Mouse (Mus musculus): ENCODE results near the gene Hnrnpa3. TPM values are rescaled to one million over a fixed set of nuclear protein-coding genes. Genes with fewer than 3 reads are reported as not detected.

The Hnrnpa3 gene
- polyA plus RNA-seq, 1 experiment from 2014 or later: 254 TPM

DNA sequence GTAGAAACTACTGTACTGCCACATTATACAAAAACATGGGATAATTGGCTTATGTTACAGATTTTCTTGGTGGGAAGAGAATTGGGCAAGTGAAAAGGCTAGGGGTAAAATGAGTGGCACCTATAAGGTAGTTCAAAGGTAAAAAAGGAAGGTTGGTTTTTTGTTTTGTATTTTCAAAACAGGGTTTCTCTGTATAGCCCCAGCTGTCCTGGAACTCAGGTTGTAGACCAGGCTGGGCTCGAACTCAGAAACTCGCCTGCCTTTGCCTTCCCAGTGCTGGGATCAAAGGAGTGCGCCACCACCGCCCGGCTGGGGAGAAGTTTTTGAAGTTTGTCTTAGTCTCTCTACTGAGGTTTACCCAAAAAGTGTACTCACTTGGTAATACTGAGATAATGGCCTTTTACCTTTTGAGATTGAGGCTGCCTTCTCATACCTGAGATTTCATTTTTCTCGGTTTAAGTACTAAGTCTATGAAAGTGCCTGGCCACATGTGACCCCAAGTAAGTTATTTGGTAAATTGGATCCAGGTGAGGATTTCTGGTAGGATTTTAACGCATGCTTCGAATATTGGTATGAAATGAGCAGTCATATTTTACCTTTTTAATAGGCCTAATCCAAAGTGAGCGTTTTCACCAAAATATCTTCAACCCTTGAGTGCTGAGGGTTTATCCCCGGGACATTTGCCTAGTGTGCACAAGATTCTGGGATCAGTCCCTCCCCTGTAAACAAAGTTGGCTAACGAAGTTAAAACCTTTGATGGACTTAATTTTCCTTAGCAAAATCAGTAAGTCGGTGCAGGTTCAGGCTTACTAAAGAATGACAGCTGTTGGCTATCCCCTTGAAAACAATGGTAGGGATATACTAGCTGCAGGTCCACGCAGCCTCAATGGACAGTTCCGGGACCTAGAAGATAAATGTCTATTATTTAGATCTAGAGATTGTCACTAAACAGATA is 10.7 kb downstream of the Hnrnpa3 start:
- 0 out of 2 replicates have a peak, but pooled peaks have one; percentile 23 for ATAC-seq

GRCm38 (mm10) chr2:75670446-75671336 is 11.6 kb downstream of the Hnrnpa3 start:
- Histone ChIP-seq H3K36me3 (ENCODE audit: control insufficient read depth, insufficient read depth, low read length) (no peaks in the 10 kb centered on the region), H3K4me2 (ENCODE audit: low read depth, low read length) (no peak overlapping the region), H3K4me3 (ENCODE audit: low read length) (no peak overlapping the region), H3K9me3 (ENCODE audit: control insufficient read depth, low read length) (no peaks in the 10 kb centered on the region), H3K27me3 (replicated peaks; ENCODE audit: control insufficient read depth, insufficient read depth, low read length) (no peaks in the 10 kb centered on the region), H3K4me1 (ENCODE audit: control insufficient read depth, insufficient read depth, low read length) (no peaks in the 10 kb centered on the region), H3K9ac (ENCODE audit: low read depth, low read length) (no peak overlapping the region), H3K27ac (ENCODE audit: low read length) (no peak overlapping the region)
- WGBS: 78% methylated on average over 6 of the region's 6 CpGs
- no peak for ATAC-seq

More for the DNA sequence above, 10.7 kb downstream of the Hnrnpa3 start:
- Histone ChIP-seq H3K27ac (ENCODE audit: low read length) (no peak overlapping the region; the same call in 1 of the 2 replicates), H3K4me2 (ENCODE audit: low read depth, low read length) (no peak overlapping the region), H3K4me3 (ENCODE audit: low read length) (no peak overlapping the region), H3K9me3 (ENCODE audit: control insufficient read depth, low read length) (no peaks in the 10 kb centered on the region), H3K9ac (ENCODE audit: low read depth, low read length) (no peak overlapping the region), H3K4me1 (ENCODE audit: control insufficient read depth, insufficient read depth, low read length) (no peaks in the 10 kb centered on the region), H3K36me3 (ENCODE audit: control insufficient read depth, insufficient read depth, low read length) (no peaks in the 10 kb centered on the region), H3K27me3 (replicated peaks; ENCODE audit: control insufficient read depth, insufficient read depth, low read length) (no peaks in the 10 kb centered on the region)
- WGBS: 38% methylated on average over 14 of the region's 14 CpGs

DNA sequence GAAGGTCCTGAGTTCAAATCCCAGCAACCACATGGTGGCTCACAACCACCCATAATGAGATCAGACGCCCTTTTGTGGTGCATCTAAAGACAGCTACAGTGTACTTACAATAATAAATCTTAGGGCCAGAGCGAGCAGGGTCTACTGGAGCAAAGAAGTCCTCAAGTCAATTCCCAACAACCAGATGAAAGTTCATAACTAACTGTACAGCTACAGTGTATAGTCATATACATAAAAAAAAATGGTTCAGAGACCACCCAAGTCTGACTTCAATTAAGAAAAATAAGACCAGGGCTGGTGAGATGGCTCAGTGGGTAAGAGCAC is 12.2 kb downstream of the Hnrnpa3 start:
- 76% methylated on average over 2 of the region's 2 CpGs for WGBS
- ATAC-seq: no peak

DNA sequence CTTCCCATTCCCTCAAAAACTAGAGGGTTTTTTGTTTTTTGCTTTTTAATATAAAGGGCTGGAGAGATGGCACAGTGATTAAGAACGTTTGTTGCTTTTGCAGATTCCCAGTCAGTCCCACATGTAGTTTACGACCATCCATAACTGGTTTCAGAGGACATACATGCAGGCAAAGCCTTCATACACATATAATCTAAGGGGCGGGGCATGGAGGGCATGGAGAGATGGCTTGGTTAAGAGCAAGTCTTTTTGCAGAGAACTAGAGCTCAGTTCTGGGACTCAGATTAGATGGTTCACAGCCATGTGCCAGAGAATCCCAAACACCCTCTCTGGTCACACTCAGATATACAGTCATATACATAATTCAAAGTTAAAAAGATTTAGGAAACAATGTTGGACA is 13.5 kb downstream of the Hnrnpa3 start:
- no peaks in the 10 kb centered on the region for H3K4me1 ChIP-seq (ENCODE audit: control insufficient read depth, insufficient read depth, low read length)
- ATAC-seq: no peak
- 71% methylated on average over 3 of the region's 3 CpGs for WGBS
- no peak overlapping the region for H3K4me3 ChIP-seq (ENCODE audit: low read length)
- no peaks in the 10 kb centered on the region for H3K27me3 ChIP-seq (replicated peaks; ENCODE audit: control insufficient read depth, insufficient read depth, low read length)
- H3K27ac ChIP-seq (ENCODE audit: low read length): no peak overlapping the region
- H3K4me2 ChIP-seq (ENCODE audit: low read depth, low read length): no peak overlapping the region
- H3K36me3 ChIP-seq (ENCODE audit: control insufficient read depth, insufficient read depth, low read length): peaks cover 16% of the 10 kb centered on the region; the same call in 1 of the 2 replicates
- no peaks in the 10 kb centered on the region for H3K9me3 ChIP-seq (ENCODE audit: control insufficient read depth, low read length)
- no peak overlapping the region for H3K9ac ChIP-seq (ENCODE audit: low read depth, low read length)

More for the DNA sequence above, 12.2 kb downstream of the Hnrnpa3 start:
- H3K27ac ChIP-seq (ENCODE audit: low read length): no peak overlapping the region
- no peaks in the 10 kb centered on the region for H3K4me1 ChIP-seq (ENCODE audit: control insufficient read depth, insufficient read depth, low read length)
- no peak overlapping the region for H3K4me2 ChIP-seq (ENCODE audit: low read depth, low read length)
- no peak overlapping the region for H3K4me3 ChIP-seq (ENCODE audit: low read length)
- peaks cover 6% of the 10 kb centered on the region; the same call in 1 of the 2 replicates for H3K36me3 ChIP-seq (ENCODE audit: control insufficient read depth, insufficient read depth, low read length)
- H3K27me3 ChIP-seq (replicated peaks; ENCODE audit: control insufficient read depth, insufficient read depth, low read length): no peaks in the 10 kb centered on the region
- H3K9ac ChIP-seq (ENCODE audit: low read depth, low read length): no peak overlapping the region
- H3K9me3 ChIP-seq (ENCODE audit: control insufficient read depth, low read length): no peaks in the 10 kb centered on the region

DNA sequence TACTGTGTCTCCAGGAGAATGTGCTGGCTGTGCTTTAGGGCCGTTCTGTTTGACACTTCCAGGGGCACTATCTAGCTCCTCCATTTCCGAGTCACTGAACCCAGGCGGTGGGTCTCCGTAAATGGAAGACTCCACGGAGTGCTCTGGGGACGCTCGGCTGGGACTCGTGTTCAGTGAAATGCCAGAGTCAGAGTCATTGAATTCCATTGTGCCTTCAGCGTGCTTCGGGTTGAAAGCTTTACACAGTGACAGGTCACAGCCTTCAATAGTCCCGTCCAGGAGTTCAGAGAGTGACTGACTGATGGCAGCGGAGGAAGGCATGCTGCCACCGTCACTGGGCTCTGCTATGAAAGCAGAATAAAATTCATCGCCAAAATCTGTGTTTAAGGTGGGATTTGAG is 17.5 kb downstream of the Hnrnpa3 start:
- Histone ChIP-seq H3K27me3 (replicated peaks; ENCODE audit: control insufficient read depth, insufficient read depth, low read length) (no peaks in the 10 kb centered on the region), H3K36me3 (ENCODE audit: control insufficient read depth, insufficient read depth, low read length) (peaks cover 26% of the 10 kb centered on the region), H3K4me3 (ENCODE audit: low read length) (no peak overlapping the region), H3K9me3 (ENCODE audit: control insufficient read depth, low read length) (no peaks in the 10 kb centered on the region), H3K4me2 (ENCODE audit: low read depth, low read length) (no peak overlapping the region), H3K27ac (ENCODE audit: low read length) (no peak overlapping the region), H3K9ac (ENCODE audit: low read depth, low read length) (no peak overlapping the region), H3K4me1 (ENCODE audit: control insufficient read depth, insufficient read depth, low read length) (peaks cover 3% of the 10 kb centered on the region; the same call in 1 of the 2 replicates)
- no peak for ATAC-seq
- 87% methylated on average over 14 of the region's 14 CpGs for WGBS

GRCm38 (mm10) chr2:75679947-75680346 is 20.9 kb downstream of the Hnrnpa3 start:
- Histone ChIP-seq H3K27ac (ENCODE audit: low read length) (no peak overlapping the region), H3K4me1 (ENCODE audit: control insufficient read depth, insufficient read depth, low read length) (peaks cover 15% of the 10 kb centered on the region; the same call in 1 of the 2 replicates), H3K36me3 (ENCODE audit: control insufficient read depth, insufficient read depth, low read length) (peaks cover 26% of the 10 kb centered on the region), H3K4me3 (ENCODE audit: low read length) (no peak overlapping the region), H3K9me3 (ENCODE audit: control insufficient read depth, low read length) (no peaks in the 10 kb centered on the region), H3K4me2 (ENCODE audit: low read depth, low read length) (no peak overlapping the region), H3K9ac (ENCODE audit: low read depth, low read length) (no peak overlapping the region), H3K27me3 (replicated peaks; ENCODE audit: control insufficient read depth, insufficient read depth, low read length) (no peaks in the 10 kb centered on the region)
- ATAC-seq: no peak
- 87% methylated on average over 8 of the region's 8 CpGs for WGBS

GRCm38 (mm10) chr2:75681439-75681838 is 22.4 kb downstream of the Hnrnpa3 start:
- no peak for ATAC-seq
- Histone ChIP-seq H3K9ac (ENCODE audit: low read depth, low read length) (no peak overlapping the region), H3K4me1 (ENCODE audit: control insufficient read depth, insufficient read depth, low read length) (peaks cover 18% of the 10 kb centered on the region; the same call in 1 of the 2 replicates), H3K36me3 (ENCODE audit: control insufficient read depth, insufficient read depth, low read length) (peaks cover 18% of the 10 kb centered on the region), H3K9me3 (ENCODE audit: control insufficient read depth, low read length) (no peaks in the 10 kb centered on the region), H3K27ac (ENCODE audit: low read length) (no peak overlapping the region), H3K4me2 (ENCODE audit: low read depth, low read length) (no peak overlapping the region), H3K27me3 (replicated peaks; ENCODE audit: control insufficient read depth, insufficient read depth, low read length) (no peaks in the 10 kb centered on the region), H3K4me3 (ENCODE audit: low read length) (no peak overlapping the region)
- 46% methylated on average over 7 of the region's 7 CpGs for WGBS

- no peaks in the 10 kb centered on the region for H3K9me3 ChIP-seq (ENCODE audit: control insufficient read depth, low read length)
- no peak overlapping the region for H3K9ac ChIP-seq (ENCODE audit: low read depth, low read length)
- no peaks in the 10 kb centered on the region for H3K27me3 ChIP-seq (replicated peaks; ENCODE audit: control insufficient read depth, insufficient read depth, low read length)
- peaks cover 9% of the 10 kb centered on the region for H3K36me3 ChIP-seq (ENCODE audit: control insufficient read depth, insufficient read depth, low read length)
- H3K4me1 ChIP-seq (ENCODE audit: control insufficient read depth, insufficient read depth, low read length): peaks cover 18% of the 10 kb centered on the region; the same call in 1 of the 2 replicates
- no peak overlapping the region for H3K4me2 ChIP-seq (ENCODE audit: low read depth, low read length)
- peak overlapping the region; percentile 14 for H3K27ac ChIP-seq (ENCODE audit: low read length)
- 0 out of 2 replicates have a peak, but pooled peaks have one; percentile 34 for ATAC-seq
- no peak overlapping the region for H3K4me3 ChIP-seq (ENCODE audit: low read length)
- WGBS: 56% methylated on average over 15 of the region's 15 CpGs
Observed at GRCm38 (mm10) chr2:75682978-75683709, 24.1 kb downstream of the Hnrnpa3 start.

Data from intestine, embryonic 16.5 days (tissue).